Mouse (Mus musculus): ENCODE results near the gene Irak1.

DNA sequence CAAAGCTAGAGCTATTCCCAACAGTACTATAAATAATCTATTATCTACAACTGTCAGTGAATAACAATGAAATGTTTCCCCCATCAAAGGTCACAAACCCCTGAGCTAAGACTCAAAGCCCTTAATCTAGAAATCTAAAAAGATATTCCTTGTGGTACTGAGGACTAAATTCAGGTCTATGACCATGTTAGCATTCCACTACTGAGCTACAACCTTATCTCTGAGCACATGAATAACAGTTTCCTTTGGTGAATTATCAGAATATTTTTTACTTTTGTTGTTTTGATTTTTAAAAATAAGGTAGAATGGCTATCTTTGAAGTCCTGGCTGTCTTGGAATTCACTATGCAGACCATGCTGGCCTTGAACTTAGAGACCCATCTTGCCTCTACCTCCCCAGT is 47.1 kb upstream of the Irak1 start:
- TF ChIP-seq GATA1 (IDR thresholded peaks at IDR 0.05; ENCODE audit: low read length) (no peak), TAL1 (IDR thresholded peaks at IDR 0.05; ENCODE audit: low read length) (no peak)

Measured in erythroblast, embryonic 14.5 days (primary cell).